Mouse (Mus musculus) brain, adult 2 months (tissue): ENCODE results near the gene Dgkq.
"Not testable (repeated sequence)": the region's sequence is repeated elsewhere in the genome, so short reads cannot be mapped to it uniquely, and the experiment has no call there.

Source experiments
- DNase-seq: peaks from one replicate; pipeline ENCODE4 v3.0.0; 2011; ENCODE audit warnings: low read depth, low spot score

Dgkq gene

DNA sequence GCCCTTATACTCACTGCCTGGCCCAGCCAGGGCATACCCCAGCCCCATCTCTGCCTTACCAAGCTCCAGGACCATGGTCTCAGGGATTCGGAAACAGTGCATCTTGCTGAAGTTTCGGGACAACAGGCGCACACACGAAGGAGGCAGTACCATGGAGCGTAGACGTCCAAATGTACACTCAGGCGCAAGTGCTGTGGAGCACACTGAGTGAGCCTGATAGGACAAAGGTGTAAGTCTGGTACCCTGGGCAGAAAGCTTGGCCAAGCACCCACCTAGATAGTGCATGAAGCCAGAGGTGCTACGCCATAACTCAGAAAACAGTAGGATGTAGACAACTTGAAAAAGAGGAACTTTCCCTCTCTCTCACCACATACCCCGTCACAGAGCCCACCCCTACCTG is 14.1 kb downstream of the Dgkq start:
- no peak for DNase-seq

GRCm38 (mm10) chr5:108654444-108654990 is 15.0 kb downstream of the Dgkq start:
- DNase-seq = no peak

DNA sequence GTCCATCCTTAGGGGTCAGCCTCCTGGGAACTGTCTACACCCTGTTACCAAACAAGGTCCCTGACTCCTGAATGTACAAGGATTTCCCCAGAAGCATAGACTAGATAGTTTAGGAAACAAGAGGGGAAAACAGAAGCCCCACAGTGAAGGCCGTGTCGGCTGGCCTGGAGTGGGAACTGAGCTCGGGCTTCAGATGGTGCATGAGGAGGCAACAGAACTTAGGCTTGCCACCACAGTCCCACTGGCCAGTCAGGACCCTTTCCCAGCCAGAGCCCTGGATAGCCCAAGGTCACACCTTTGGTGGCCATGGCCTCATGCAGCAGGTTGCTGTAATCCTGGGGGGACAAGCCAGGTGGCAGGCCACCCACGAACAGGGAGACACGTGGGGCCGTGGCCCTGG is 16.1 kb downstream of the Dgkq start:
- no peak for DNase-seq

- DNase-seq = peak; percentile 93
Observed at GRCm38 (mm10) chr5:108651823-108652222, 17.6 kb downstream of the Dgkq start.

DNA sequence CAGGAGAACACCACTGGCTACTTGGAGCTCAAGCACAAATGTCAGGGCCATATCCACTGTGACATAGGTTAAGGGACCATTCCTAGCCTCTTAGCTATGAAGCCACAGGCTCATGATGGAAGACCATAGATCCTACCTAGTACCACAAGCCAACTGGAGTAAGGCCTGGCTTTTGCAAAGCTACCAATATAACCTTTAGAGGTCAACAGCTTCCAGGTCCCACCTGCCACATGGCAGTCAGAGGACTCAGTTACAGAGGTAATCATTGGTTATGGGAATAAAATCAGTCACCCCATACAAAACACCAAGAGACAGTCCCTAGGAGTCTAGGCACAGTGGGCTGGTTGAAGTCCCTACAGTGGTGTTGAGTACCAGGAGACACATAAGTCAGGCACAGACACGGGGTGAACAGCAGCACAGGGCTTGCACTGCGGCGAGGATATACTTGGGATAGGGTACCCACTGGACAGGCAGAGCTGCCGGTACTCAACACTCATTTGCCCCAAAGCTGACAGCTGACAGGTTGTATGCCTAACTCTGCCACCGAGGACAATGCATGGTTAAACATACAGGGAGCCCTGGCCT is 18.2 kb downstream of the Dgkq start:
- DNase-seq = no peak

GRCm38 (mm10) chr5:108650341-108650740 is 19.1 kb downstream of the Dgkq start:
- DNase-seq = peak; percentile 75

- no peak for DNase-seq
Observed at GRCm38 (mm10) chr5:108648937-108649576, 20.4 kb downstream of the Dgkq start.

DNA sequence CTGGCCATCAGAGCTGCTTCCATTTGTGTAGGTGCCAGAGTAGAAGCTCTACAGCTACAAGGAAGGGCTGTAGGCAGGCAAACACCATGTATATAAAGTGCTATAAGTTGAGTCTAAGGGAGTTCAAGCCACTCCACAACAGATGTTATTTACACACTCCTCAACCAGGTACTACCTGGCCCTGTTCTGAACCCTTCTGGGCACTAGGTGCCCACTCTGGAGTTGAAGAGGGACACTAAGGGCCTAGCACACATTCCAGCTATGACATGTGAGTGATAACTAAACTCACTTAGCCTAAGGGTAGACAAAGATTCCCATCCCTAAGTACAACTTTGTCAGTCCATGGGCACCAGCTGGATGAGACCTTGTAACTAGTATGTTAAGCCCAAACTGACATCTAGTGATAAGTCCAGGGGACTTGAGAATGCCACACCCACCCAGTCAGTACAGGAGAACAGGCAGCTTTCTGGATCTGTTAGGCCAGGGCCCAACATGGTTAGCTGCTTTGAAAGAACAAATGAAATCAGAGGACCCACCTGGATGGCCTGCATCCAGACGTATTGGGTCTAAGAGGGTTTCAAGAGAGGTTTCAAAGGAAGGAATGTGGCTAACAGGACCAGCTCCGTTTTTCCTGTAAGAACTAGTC is 21.5 kb downstream of the Dgkq start:
- DNase-seq = no peak

DNA sequence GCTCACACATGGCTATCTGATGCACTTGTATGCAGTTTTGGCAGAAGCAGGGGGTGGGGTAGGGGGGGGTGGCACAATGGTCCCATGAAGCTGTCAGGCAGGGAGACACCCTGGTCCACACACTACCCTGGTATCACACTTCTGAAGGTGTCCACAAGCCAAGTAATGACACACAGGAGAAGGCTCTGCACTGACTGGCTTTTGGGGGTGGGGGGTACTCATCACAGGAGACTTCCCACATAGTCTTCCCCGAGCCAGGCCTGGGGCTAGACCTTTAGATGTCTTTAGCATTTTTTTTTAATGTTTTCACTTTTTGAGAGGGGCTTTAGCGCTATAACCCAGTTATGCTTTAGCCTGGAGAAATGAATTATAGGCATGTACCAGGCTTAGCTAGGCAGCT is 22.2 kb downstream of the Dgkq start:
- no peak for DNase-seq

DNA sequence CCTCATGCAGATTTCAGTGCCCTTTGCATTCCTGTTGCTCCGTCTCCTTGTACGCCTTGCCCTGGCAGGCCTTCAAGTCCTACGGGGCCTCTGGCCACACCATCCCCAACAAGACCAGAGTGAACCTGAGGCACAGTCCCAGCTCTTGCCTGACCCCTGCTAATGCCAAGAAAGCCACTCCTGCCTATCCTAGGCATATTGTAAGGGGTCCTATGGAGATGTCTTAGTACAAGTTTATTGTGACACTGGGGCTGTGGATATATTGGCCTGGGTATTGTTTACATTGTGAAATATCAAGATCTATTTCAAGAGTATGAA is 23.2 kb downstream of the Dgkq start:
- DNase-seq = no peak

GRCm38 (mm10) chr5:108645651-108646342 is 23.7 kb downstream of the Dgkq start:
- peak; percentile 80 for DNase-seq

DNA sequence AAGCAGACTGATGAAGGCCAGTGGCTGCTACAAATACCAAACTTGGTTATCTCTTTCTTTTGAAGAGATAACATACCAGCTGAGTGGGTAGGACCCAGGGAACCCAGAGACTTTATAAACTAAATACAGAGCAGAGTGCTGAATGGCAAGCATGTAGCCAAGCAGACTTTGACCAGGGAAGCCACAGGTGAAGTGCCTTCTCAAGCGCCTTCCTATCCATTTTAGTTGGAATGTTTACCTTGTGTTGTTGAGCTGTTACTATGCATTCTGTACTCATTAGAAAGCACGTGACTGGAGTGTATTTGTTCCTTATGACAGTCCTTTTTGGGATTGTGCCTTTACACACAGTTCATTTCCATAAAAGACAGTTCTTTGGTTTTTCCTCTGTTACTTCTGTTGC is 25.8 kb downstream of the Dgkq start:
- no peak for DNase-seq

- no peak for DNase-seq
Observed at GRCm38 (mm10) chr5:108636172-108636571, 33.3 kb downstream of the Dgkq start.

GRCm38 (mm10) chr5:108634088-108634487 is 35.4 kb downstream of the Dgkq start:
- DNase-seq = not testable (repeated sequence)

- DNase-seq = no peak
Observed at GRCm38 (mm10) chr5:108633676-108634075, 35.8 kb downstream of the Dgkq start.

DNA sequence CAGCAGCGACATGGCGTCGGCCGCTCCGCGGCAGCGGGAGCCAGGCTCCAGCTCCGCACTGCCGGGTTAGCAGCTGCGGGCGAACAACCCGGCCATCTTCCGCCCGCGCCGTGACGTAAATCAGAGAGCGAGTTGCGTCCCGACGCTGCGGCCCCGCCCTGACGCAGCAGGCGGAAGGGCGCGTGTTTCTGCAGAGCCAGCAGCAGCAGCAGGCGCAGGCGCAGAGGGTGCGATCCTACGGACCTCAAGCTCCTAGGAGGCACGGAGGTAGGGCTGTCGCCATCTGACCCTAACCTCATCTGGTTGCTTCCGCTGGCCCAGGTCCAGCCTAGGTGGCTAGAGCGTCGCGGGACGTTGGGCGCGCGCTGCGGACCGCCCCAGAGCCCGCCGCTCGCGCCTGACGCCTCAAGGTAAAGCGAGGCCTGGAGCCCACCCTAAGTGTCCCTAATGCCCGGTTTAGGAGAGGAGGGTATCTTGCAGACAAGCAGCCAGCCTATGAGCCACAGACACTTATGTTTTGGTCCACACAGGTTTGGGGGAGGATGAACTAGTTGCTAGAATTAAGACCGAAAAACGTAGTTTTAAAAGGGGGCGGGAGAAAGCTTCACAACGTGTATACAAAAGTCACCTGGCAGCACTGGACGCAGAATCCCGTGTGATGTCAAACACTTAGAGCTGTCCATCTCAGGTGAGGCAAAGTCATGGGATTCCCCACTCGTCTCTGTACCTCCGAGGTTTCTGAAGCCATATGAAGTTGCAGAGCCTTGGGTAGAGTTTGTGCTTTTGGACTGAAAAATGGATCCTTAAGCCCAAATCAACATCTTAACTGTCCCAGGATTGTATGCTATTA is 39.6 kb downstream of the Dgkq start, which contains the start of the genes Gak and Tmem175:
Gene Gak (minus strand): TSS at position 122 of the 850 bp plus-strand sequence.
Gene Tmem175 (plus strand): TSS at position 137 of the 850 bp plus-strand sequence.
- peak; percentile 99 for DNase-seq

- no peak for DNase-seq
Observed at GRCm38 (mm10) chr5:108628891-108629633, 40.4 kb downstream of the Dgkq start.

- DNase-seq = peak; percentile 65
Observed at GRCm38 (mm10) chr5:108626050-108626660, 43.3 kb downstream of the Dgkq start.

DNA sequence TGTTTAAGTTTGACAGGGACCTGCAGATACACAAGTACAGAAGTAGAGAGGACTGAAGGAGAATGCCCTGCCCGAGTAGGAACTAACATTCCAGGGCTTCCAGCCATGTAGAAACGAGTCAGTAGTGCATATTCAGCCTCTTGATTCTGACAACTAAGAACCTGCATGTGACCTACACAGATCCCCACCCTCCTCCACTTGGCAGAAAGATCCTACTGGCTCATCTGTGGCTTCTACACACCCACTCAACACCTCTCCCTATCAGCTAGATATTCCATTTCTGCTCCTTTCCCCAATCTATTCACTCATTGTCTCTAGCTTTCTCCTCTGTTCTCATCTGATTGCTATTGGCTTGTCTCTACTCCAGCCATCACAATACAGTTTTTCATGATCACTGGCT is 47.6 kb downstream of the Dgkq start:
- peak; percentile 67 for DNase-seq

GRCm38 (mm10) chr5:108610426-108610825 is 59.0 kb downstream of the Dgkq start:
- no peak for DNase-seq
